Mouse (Mus musculus): ENCODE data around the gene Cyp4f15. TPM values are rescaled to one million over a fixed set of nuclear protein-coding genes. Genes with fewer than 3 reads are reported as not detected.

The Cyp4f15 gene
- 3.7 TPM for polyA plus RNA-seq (2014; fragmentation: Illumina TruSeq; extraction: RNeasy Lipid Tissue Mini Kit (QIAGEN cat#74804); ENCODE audit: insufficient read depth, low read depth, low replicate concordance)

GRCm38 (mm10) chr17:32685048-32685750 lies at the start of gene Cyp4f15:
TSS of gene Cyp4f15 (plus strand) at chr17:32685627.

GRCm38 (mm10) chr17:32658712-32659111 lies 26.7 kb upstream of the Cyp4f15 start, which contains the start of gene Cyp4f40:
TSS of gene Cyp4f40 (plus strand) at chr17:32658900.

Other genes with a start within 250 kb of the Cyp4f15 start
- gene Cyp4f39, start 232.9 kb upstream of the Cyp4f15 start, polyA plus RNA-seq (2014; fragmentation: Illumina TruSeq; extraction: RNeasy Lipid Tissue Mini Kit (QIAGEN cat#74804); ENCODE audit: insufficient read depth, low read depth, low replicate concordance) = 3.1 TPM
- 2.9 TPM for gene Cyp4f17, start 179.6 kb upstream of the Cyp4f15 start, polyA plus RNA-seq (2014; fragmentation: Illumina TruSeq; extraction: RNeasy Lipid Tissue Mini Kit (QIAGEN cat#74804); ENCODE audit: insufficient read depth, low read depth, low replicate concordance)
- 13.7 TPM for gene Cyp4f16, start 149.1 kb upstream of the Cyp4f15 start, polyA plus RNA-seq (2014; fragmentation: Illumina TruSeq; extraction: RNeasy Lipid Tissue Mini Kit (QIAGEN cat#74804); ENCODE audit: insufficient read depth, low read depth, low replicate concordance)
- gene Cyp4f37, start 64.3 kb upstream of the Cyp4f15 start, polyA plus RNA-seq (2014; fragmentation: Illumina TruSeq; extraction: RNeasy Lipid Tissue Mini Kit (QIAGEN cat#74804); ENCODE audit: insufficient read depth, low read depth, low replicate concordance) = 0.09 TPM
- not detected for gene Cyp4f40, start 26.7 kb upstream of the Cyp4f15 start, polyA plus RNA-seq (2014; fragmentation: Illumina TruSeq; extraction: RNeasy Lipid Tissue Mini Kit (QIAGEN cat#74804); ENCODE audit: insufficient read depth, low read depth, low replicate concordance)
- 5.5 TPM for gene Zfp871, start 102.7 kb downstream of the Cyp4f15 start, polyA plus RNA-seq (2014; fragmentation: Illumina TruSeq; extraction: RNeasy Lipid Tissue Mini Kit (QIAGEN cat#74804); ENCODE audit: insufficient read depth, low read depth, low replicate concordance)
- 0.34 TPM for gene Zfp811, start 124.3 kb downstream of the Cyp4f15 start, polyA plus RNA-seq (2014; fragmentation: Illumina TruSeq; extraction: RNeasy Lipid Tissue Mini Kit (QIAGEN cat#74804); ENCODE audit: insufficient read depth, low read depth, low replicate concordance)
- gene Zfp799, start 144.6 kb downstream of the Cyp4f15 start, polyA plus RNA-seq (2014; fragmentation: Illumina TruSeq; extraction: RNeasy Lipid Tissue Mini Kit (QIAGEN cat#74804); ENCODE audit: insufficient read depth, low read depth, low replicate concordance) = 1.4 TPM
- gene Zfp870, start 206.0 kb downstream of the Cyp4f15 start, polyA plus RNA-seq (2014; fragmentation: Illumina TruSeq; extraction: RNeasy Lipid Tissue Mini Kit (QIAGEN cat#74804); ENCODE audit: insufficient read depth, low read depth, low replicate concordance) = 2.5 TPM
- gene Cyp4f14, start 231.7 kb downstream of the Cyp4f15 start, polyA plus RNA-seq (2014; fragmentation: Illumina TruSeq; extraction: RNeasy Lipid Tissue Mini Kit (QIAGEN cat#74804); ENCODE audit: insufficient read depth, low read depth, low replicate concordance) = not detected